Mouse (Mus musculus) embryonic facial prominence, embryonic 11.5 days (tissue): ENCODE results near the gene Ltb4r1. TPM values are rescaled to one million over a fixed set of nuclear protein-coding genes. Genes with fewer than 3 reads are reported as not detected.

ENCODE experiments used
- ATAC-seq: fragments of 200-750 bp; cut with Nextera tagmentation; replicated peaks from 2 replicates; pipeline ENCODE4 v1.8.0; 2017; ENCODE audit warnings: low read depth; ENCODE audit not compliant: insufficient number of reproducible peaks, low FRiP score, low TSS enrichment
- DNase-seq: peaks from one replicate; pipeline ENCODE4 v3.0.0-alpha.2; 2015; ENCODE audit warnings: low spot score
- H3K27ac ChIP-seq: fragments of 300-500 bp; sonication (generic); replicated peaks from 2 replicates; pipeline ENCODE4 v1.5.1; 2014; ENCODE audit warnings: mild to moderate bottlenecking, low read depth, low read length, control low read depth
- H3K27me3 ChIP-seq: fragments of 300-500 bp; sonication (generic); 2 replicates; pipeline ENCODE4 v1.6.1; 2014; ENCODE audit warnings: mild to moderate bottlenecking, low read length, moderate library complexity, mixed read lengths; ENCODE audit not compliant: control insufficient read depth, insufficient read depth
- H3K36me3 ChIP-seq: fragments of 300-500 bp; sonication (generic); replicated peaks from 2 replicates; pipeline ENCODE4 v1.6.1; 2014; ENCODE audit warnings: low read depth, mild to moderate bottlenecking, low read length, moderate library complexity, mixed read lengths; ENCODE audit not compliant: control insufficient read depth, insufficient read depth
- H3K4me1 ChIP-seq: fragments of 300-500 bp; sonication (generic); 2 replicates; pipeline ENCODE4 v1.6.1; 2014; ENCODE audit warnings: low read length, mixed read lengths; ENCODE audit not compliant: control insufficient read depth, insufficient read depth
- H3K4me2 ChIP-seq: fragments of 300-500 bp; sonication (generic); 2 replicates; pipeline ENCODE4 v1.6.1; 2014; ENCODE audit warnings: low read depth, mild to moderate bottlenecking, control low read depth, low read length, moderate library complexity
- H3K4me3 ChIP-seq: fragments of 300-500 bp; sonication (generic); 2 replicates; pipeline ENCODE4 v1.5.1; 2014; ENCODE audit warnings: low read depth, low read length, control low read depth
- H3K9ac ChIP-seq: fragments of 300-500 bp; sonication (generic); replicated peaks from 2 replicates; pipeline ENCODE4 v1.6.1; 2014; ENCODE audit warnings: mild to moderate bottlenecking, control low read depth, low read length
- H3K9me3 ChIP-seq: fragments of 300-500 bp; sonication (generic); replicated peaks from 2 replicates; pipeline ENCODE4 v1.6.1; 2016; ENCODE audit warnings: mild to moderate bottlenecking, low read length, inconsistent platforms, mixed read lengths; ENCODE audit not compliant: control insufficient read depth
- WGBS: fragments of 180-500 bp; shearing (Covaris S2); extraction: QIAGEN DNeasy Blood & Tissue Kit; methylation state at CpG from one replicate; pipeline ENCODE4 v1.1.7; 2014; 5-methylcytosine and 5-hydroxymethylcytosine counted together
- polyA plus RNA-seq: library from polyadenylated mRNA; unstranded; fragments of >200 nt; fragmentation: Nextera tagmentation; extraction: Ambion mirVana; gene quantifications from 2 replicates; pipeline ENCODE4 v1.2.1, GENCODE M21; 2014

The Ltb4r1 gene
- polyA plus RNA-seq, 1 experiment from 2014 or later: not detected

DNA sequence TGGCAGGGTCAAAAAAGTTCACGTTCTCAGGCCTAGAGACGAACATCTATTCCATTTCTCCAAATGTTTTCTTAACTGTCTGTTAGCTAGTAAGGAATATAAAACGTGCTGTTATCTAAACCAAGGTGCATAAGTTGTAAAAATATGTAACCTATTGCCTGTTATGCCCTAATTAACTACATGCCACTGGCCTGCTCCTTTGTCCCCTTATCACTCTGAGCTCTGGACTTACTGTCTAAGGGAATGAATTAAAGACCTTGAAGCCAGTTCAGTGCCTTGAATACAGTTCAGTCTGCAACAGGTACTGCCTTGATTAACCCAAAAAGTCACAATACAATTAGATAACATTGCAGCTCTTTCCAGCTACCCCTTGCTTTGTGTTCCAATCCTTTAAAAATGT is 30.4 kb upstream of the Ltb4r1 start:
- no peaks in the 10 kb centered on the region for H3K9me3 ChIP-seq
- no peak overlapping the region for H3K9ac ChIP-seq
- H3K27me3 ChIP-seq: no peaks in the 10 kb centered on the region
- WGBS: 68% methylated on average over 3 of the region's 3 CpGs
- ATAC-seq (no peak), DNase-seq (no peak)
- no peaks in the 10 kb centered on the region; the same call in 1 of the 2 replicates for H3K36me3 ChIP-seq
- H3K4me3 ChIP-seq: no peak overlapping the region
- H3K4me2 ChIP-seq: no peak overlapping the region
- H3K4me1 ChIP-seq: no peaks in the 10 kb centered on the region
- H3K27ac ChIP-seq: no peak overlapping the region

DNA sequence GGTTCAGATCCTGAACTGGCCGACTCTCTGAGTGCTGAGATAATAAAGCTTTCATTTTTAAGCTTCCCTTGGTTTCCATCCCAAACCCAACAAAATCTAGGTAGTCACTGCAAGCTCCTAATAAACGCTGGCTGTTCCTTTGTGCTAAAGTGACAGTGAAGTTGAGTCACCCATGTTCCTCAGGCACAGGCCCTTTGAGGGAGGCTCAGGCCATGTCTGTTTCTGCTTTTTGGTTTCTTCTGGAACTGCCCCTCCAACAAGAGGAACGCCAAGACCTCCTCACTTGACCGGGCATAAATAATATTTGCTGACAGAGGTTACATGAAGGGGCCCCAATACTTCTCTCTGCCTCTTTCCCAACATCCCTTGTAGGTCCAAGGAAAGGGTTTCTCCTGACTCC is 30.0 kb upstream of the Ltb4r1 start:
- no peak for ATAC-seq
- H3K36me3 ChIP-seq: no peaks in the 10 kb centered on the region; the same call in 1 of the 2 replicates
- WGBS: 80% methylated on average over 4 of the region's 4 CpGs

DNA sequence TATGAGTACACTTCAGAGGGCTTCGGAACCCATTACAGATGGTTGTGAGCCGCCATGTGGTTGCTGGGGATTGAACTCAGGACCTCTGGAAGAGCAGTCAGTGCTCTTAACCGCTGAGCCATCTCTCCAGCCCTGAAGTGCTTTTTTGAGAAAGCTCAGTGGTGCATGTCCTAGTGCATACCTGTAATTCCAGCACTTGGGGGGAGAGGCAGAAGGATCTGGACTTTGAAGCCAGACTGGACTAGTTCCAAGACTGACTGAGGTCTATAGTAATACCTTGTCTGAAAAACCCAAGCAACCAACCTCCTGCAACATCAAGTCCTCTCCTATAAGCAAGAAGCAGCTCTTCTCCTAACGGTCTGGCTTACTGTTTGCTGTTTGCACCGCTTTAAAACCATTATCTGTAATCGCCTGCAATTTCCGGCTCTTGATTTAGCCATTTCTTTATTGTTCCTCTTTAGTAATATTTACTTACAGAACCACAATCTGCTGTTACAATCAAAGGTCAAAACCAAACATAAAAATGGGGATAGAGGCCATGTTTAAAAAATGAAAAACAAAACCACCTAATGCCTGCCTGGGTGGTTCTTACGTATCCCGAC is 28.6 kb upstream of the Ltb4r1 start:
- Histone ChIP-seq H3K36me3 (no peaks in the 10 kb centered on the region; the same call in 1 of the 2 replicates), H3K4me2 (no peak overlapping the region), H3K4me1 (no peaks in the 10 kb centered on the region), H3K27me3 (no peaks in the 10 kb centered on the region), H3K9ac (no peak overlapping the region), H3K4me3 (no peak overlapping the region), H3K27ac (no peak overlapping the region), H3K9me3 (no peaks in the 10 kb centered on the region)
- WGBS: 82% methylated on average over 9 of the region's 9 CpGs
- DNase-seq (no peak), ATAC-seq (no peak)

More for the DNA sequence above, 30.0 kb upstream of the Ltb4r1 start:
- no peak overlapping the region for H3K4me3 ChIP-seq
- no peaks in the 10 kb centered on the region for H3K27me3 ChIP-seq
- H3K4me1 ChIP-seq: no peaks in the 10 kb centered on the region
- H3K27ac ChIP-seq: no peak overlapping the region
- H3K9ac ChIP-seq: no peak overlapping the region
- no peak for DNase-seq
- H3K4me2 ChIP-seq: no peak overlapping the region
- H3K9me3 ChIP-seq: no peaks in the 10 kb centered on the region

DNA sequence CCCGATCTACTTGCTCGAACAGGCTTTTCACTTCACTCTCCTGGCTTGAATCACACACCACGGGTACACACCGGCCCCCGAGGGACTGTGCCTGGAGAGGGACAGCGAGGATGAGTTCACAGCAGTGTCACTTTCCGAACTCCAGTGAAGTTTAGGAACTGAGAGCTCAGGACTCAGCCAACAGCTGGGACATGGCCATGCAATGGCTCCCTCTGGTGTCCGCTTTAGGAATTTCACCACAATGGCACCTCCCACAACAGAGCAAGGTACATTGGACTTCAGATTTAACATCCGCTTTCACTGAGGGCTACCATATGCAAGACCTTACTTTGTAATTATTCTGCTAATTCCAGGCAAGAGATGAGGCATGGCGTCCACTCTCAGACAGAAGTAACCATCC is 22.1 kb upstream of the Ltb4r1 start:
- WGBS: 17% methylated on average over 10 of the region's 10 CpGs
- Histone ChIP-seq H3K9me3 (no peaks in the 10 kb centered on the region), H3K4me3 (no peak overlapping the region), H3K4me1 (no peaks in the 10 kb centered on the region), H3K27ac (no peak overlapping the region), H3K27me3 (no peaks in the 10 kb centered on the region), H3K36me3 (no peaks in the 10 kb centered on the region; the same call in 1 of the 2 replicates), H3K9ac (no peak overlapping the region; the same call in 1 of the 2 replicates), H3K4me2 (no peak overlapping the region)
- DNase-seq (peak; percentile 91), ATAC-seq (0 out of 2 replicates have a peak, but pooled peaks have one; percentile 30)

DNA sequence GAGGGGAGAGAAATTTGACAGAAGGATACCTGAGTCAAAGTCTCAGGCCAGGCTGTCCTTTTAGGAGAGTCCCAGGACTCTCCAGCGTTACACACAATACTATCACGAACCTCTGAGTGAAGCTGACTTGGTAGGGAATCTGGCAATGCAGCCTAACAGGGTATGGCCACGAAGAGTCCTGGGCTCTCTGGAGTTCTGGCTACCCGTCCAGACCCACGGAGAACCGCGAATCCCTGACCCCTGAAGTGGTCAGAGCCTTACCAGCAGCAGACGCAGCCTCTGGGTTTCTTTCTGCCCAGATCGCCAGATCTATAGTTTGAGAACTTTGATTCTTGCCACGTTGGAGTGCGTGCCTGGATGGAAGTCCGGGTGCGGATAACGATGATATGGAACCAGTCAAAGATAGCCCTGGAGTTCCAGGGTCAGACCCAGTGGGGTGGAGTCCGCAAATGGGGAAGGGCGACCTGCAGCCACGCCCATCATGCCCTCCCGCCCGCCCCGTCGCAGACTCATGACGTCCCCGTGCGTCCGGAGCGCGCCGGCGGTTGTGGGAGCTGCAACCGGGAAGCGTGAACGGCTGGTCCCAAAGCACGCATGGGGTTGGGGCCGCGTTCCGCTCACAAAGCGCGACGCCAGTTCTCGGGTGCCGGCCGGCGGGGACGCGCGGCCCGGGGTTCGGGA is 20.4 kb upstream of the Ltb4r1 start, which contains the start of the genes Dhrs1 and Nop9:
TSS of gene Dhrs1 (minus strand) at position 511 of the 681 bp plus-strand sequence.
TSS of gene Nop9 (plus strand) at position 514 of the 681 bp plus-strand sequence.
- Histone ChIP-seq H3K4me3 (peak within 1 kb of the TSS; percentile 97), H3K36me3 (no peaks in the 10 kb centered on the region), H3K4me1 (no peaks in the 10 kb centered on the region), H3K4me2 (peak within 1 kb of the TSS; percentile 89), H3K27me3 (no peaks in the 10 kb centered on the region), H3K9me3 (no peaks in the 10 kb centered on the region), H3K27ac (no peak within 1 kb of the TSS), H3K9ac (peak within 1 kb of the TSS; percentile 85)
- WGBS: 2% methylated on average over 36 of the region's 48 CpGs
- peak; percentile 88 for DNase-seq
- peak; percentile 68 for ATAC-seq

DNA sequence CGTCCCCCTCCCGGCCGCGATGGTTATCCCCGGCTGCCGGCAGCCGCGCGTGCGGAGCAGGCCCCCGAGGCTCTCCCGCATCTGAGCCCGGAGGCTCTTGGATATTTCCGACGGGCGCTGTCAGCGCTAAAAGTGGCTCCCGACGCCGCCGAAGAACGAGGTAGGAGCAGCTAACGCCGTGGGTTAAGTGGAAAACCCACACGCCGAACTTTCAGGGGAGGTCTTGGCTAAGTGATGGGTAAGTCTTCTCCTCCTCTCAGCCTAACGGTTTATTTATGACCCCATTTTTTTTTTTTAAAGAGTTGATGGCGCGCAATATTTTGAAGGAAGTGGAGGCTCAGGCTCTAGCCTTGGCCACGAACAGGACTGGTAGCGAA is 19.9 kb upstream of the Ltb4r1 start:
- H3K27ac ChIP-seq: no peak overlapping the region
- no peak; the same call in 1 of the 2 replicates for ATAC-seq

DNA sequence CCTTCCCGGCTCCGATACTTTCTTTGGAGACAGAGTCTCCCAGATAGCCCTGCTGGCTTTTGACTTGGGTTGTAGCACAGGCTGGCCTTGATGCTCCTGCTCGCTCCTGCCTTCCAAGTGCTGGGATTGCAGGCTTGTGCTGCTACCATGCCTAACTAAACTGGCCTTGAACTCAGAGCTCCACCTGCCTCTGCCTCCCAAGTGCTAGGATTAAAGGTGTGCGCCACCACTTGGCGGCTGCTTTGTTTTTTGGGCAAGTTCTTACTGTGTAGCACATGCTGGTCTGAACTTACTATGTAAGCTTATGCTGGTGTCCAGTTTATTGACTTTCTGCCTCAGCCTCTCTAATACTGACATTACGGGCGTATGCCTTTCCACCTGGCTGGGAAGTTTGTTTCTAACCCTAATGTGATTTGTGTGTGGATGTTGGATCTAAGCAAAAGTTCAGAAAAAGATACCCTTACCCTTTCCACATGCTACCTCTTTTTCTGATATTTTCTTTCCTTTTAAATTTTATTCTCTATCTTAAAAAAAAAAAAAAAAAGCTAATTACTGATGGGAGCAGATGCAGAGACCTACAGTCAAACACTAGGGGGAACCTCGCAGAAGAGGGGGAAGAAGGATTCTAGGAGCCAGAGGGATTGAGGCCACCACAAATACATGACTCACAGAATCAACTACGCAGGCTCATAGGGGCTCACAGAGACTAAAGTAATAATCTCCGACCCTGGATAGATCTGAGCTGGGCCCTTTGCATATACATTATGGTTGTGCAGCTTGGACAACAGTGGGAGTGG is 18.5 kb upstream of the Ltb4r1 start:
- whole genome bisulfite sequencing: 92% methylated on average over 10 of the region's 10 CpGs
- no peaks in the 10 kb centered on the region for H3K27me3 ChIP-seq
- no peak overlapping the region for H3K27ac ChIP-seq
- H3K9me3 ChIP-seq: no peaks in the 10 kb centered on the region
- no peak overlapping the region for H3K4me2 ChIP-seq
- H3K4me1 ChIP-seq: no peaks in the 10 kb centered on the region
- H3K9ac ChIP-seq: no peak overlapping the region
- no peak for ATAC-seq
- no peak for DNase-seq
- peaks cover 4% of the 10 kb centered on the region for H3K36me3 ChIP-seq
- H3K4me3 ChIP-seq: no peak overlapping the region

More for the DNA sequence above, 19.9 kb upstream of the Ltb4r1 start:
- H3K4me1 ChIP-seq: no peaks in the 10 kb centered on the region
- DNase-seq: no peak
- peak overlapping the region; percentile 89 for H3K4me2 ChIP-seq
- no peaks in the 10 kb centered on the region for H3K36me3 ChIP-seq
- H3K4me3 ChIP-seq: peak overlapping the region; percentile 97
- no peaks in the 10 kb centered on the region for H3K27me3 ChIP-seq
- peak overlapping the region; percentile 85 for H3K9ac ChIP-seq
- under 1% methylated on average over 31 of the region's 31 CpGs for WGBS
- no peaks in the 10 kb centered on the region for H3K9me3 ChIP-seq
